Mouse (Mus musculus) testis, adult 2 months (tissue): Measurements from ENCODE around the gene Sema3a.

Source experiments
- CTCF ChIP-seq: fragments of 200-500 bp; IDR thresholded peaks from 2 replicates; pipeline ENCODE4 v1.5.1; 2012; ENCODE audit warnings: low read depth, mild to moderate bottlenecking, inconsistent platforms, low read length, moderate library complexity; ENCODE audit not compliant: control insufficient read depth, insufficient read depth, insufficient replicate concordance
- POLR2A ChIP-seq: fragments of 200-500 bp; IDR thresholded peaks from 2 replicates; pipeline ENCODE4 v1.6.1; 2012; ENCODE audit warnings: low read depth, mild to moderate bottlenecking, inconsistent platforms, low read length, moderate library complexity; ENCODE audit not compliant: control insufficient read depth

GRCm38 (mm10) chr5:13547472-13548209 is 422.4 kb downstream of the Sema3a start:
- TF ChIP-seq POLR2A (no peak), CTCF (no peak)
